Mouse (Mus musculus) spleen, adult 10 weeks (tissue): ENCODE results near the gene Faf1. TPM values are rescaled to one million over a fixed set of nuclear protein-coding genes. Genes with fewer than 3 reads are reported as not detected.

ENCODE experiments used
- polyA plus RNA-seq: library from polyadenylated mRNA; stranded (reverse); fragments of 350-450 nt; fragmentation: Illumina TruSeq; extraction: RNeasy Lipid Tissue Mini Kit (QIAGEN cat#74804); gene quantifications from one replicate; pipeline ENCODE4 v1.2.3, GENCODE M21; 2015; ENCODE audit warnings: low replicate concordance; ENCODE audit not compliant: insufficient read depth

Gene Faf1
- polyA plus RNA-seq = 30.7 TPM

DNA sequence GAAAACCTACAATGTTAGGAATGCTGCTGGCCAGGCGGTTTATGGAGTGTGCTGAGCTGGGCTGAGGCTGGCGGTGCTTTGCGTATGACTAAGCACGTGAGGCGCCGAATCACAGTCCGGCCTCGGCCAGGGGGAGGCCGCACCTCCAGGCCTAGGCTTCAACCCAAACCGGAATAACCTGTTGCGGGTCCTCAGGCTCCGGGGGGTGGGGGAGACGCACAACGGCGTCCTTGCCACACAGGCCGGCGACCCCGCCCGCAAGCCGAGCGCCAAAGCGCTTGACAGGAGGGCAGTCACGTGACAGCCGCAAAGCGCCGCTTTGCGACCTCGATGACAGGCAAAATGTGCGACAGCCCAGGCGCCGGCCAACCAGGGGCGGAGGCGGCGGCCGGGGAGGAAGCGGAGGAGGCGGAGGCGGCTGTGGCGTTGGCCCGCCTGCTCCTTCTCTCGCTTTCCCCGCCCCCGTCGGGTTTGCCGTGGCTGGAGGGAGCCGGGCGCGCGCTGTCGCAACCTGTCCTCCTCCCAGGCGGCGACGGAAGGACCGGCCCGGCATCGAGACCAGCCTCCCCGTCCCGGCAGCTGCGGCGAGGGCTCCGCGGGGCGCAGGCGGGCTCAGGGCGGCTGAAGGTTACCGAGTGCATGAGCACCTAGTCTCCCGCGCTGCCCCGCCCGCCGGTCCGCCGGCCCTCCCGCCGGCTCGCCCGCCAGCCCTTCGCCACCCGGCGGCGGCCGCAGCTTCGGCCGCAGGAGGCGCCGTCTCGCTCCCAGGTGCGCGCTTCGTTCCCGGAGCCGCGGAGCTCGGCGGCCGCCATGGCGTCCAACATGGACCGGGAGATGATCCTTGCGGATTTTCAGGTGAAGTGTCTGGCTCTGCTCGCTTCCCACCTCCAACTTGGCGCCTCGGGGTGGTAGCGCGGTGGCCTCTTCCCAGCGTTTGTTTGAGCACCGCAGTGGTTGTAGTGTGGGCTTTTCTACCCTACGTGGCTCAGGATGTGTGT is at the start of gene Faf1:
TSS of gene Faf1 (plus strand) at position 371 of the 998 bp plus-strand sequence.

DNA sequence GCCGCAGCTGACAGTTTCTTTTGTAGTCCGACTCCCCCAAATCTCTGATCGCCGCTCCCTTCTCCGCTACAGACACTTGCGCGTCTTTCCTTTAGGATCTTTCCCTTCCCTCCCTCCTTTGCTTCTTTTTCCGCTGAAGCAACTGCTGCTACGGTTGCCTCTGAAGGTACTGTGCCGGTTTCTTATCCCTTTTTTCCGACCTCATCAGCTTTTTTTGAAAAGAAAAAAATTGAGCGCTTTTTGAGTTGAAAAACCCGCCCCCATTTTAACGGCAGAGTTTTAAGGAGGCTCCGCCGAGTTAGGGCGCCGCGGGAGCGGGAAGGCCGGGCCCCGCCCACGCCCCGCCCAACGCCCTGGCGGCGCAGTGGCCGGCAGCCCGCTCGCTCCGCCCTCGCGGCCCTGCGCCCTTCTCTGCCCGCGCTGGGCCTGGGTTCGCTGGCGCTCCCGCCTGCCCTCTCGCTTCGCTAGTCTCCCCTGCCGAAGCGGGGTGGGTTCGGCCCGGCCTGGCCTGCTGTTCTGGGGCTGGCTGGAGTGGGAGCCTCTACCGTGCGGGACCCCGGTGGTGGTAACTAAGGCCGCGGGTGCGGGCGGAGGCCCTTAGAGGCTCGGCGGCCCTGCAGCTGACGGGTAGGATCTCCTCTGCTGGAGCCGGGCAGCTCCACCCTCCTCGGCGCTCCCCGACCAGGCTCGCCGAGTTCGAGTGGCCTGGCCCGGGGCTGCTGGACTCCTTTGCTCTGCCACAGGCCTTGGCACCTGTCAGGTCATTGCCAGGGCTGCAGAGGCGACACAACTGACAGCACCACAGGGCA is 9.7 kb upstream of the Faf1 start, which contains the start of gene Cdkn2c:
TSS of gene Cdkn2c (minus strand) at position 729 of the 809 bp plus-strand sequence.

GRCm38 (mm10) chr4:109977148-109978067 is 301.0 kb downstream of the Faf1 start, which contains the start of gene Dmrta2:
TSS of gene Dmrta2 (plus strand) at chr4:109978053.

Other genes with a start within 250 kb of the Faf1 start
- gene Rnf11, start 191.9 kb upstream of the Faf1 start, polyA plus RNA-seq = 76.6 TPM
- not detected for gene 4930522H14Rik, start 145.3 kb upstream of the Faf1 start, polyA plus RNA-seq
- gene Cdkn2c, start 9.4 kb upstream of the Faf1 start, polyA plus RNA-seq = 18.7 TPM